Mouse (Mus musculus) embryo, embryonic 11.5 days (tissue): ENCODE data around the gene Ptprcap.

Experiments used
- DNase-seq: peaks from one replicate; pipeline ENCODE4 v3.0.0-alpha.2; 2012; ENCODE audit warnings: low read depth, low spot score

The Ptprcap gene

DNA sequence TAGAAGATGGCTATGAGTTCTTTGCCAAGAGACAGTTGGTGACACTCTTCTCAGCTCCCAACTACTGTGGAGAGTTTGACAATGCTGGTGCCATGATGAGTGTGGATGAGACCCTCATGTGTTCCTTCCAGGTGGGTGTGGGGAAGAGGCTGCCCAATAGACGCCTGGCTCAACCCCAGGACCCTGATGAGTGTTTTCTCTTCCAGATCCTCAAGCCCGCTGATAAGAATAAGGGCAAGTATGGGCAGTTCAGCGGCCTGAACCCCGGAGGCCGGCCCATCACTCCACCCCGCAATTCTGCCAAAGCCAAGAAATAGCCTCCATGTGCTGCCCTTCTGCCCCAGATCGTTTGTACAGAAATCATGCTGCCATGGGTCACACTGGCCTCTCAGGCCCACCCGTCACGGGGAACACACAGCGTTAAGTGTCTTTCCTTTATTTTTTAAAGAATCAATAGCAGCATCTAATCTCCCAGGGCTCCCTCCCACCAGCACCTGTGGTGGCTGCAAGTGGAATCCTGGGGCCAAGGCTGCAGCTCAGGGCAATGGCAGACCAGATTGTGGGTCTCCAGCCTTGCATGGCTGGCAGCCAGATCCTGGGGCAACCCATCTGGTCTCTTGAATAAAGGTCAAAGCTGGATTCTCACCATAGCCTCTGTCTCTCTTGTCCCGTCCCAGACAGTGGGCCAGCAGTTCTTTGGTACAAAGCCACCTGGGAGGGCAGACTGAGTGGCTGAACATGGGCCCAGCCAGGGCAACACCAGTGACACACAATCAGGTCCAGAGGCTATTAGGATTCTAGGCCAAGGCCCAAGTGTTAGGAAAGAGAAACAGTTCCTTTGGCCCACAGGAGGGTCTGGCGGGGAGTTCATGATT is 41.6 kb downstream of the Ptprcap start:
- no peak for DNase-seq

DNA sequence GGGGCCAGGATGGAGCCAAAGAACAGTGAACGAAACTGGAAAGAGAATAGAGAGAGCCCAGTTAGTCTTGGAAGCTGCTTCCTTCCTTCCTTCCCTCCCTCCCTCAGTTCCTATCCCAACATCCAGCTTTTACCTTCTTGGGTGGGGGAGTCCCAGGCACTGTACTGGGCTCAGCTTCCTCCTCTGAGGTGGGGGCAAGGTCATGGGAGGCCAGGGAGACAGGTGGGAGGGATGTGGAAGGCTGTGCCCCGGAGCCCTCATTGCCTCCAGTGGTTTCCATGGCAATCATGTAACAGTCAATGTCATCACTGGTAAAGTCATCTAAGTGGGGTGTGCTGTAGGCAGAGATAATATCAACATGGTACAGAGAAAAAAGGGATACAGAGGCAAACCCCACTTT is 42.6 kb downstream of the Ptprcap start:
- no peak for DNase-seq

DNA sequence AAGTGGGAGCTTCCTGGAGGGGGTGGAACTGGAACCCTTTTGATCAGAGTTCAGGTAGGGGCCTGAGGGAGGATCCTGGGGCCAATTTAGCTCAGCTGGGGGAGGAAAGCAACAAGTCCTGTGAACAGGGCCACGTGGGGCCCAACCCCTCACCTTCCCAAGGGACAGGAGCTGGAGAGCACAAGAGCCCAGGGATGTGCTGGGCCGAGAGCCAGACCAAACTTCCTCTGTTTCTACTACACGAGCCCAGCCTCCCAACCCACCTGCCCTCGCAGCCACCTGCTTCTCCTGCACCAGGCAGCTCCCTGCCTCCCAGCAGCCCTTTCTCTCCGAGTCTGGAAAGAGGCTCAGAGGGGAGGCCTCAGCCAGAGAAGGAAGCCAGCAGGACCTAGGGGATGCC is 43.1 kb downstream of the Ptprcap start:
- DNase-seq, result no peak

DNA sequence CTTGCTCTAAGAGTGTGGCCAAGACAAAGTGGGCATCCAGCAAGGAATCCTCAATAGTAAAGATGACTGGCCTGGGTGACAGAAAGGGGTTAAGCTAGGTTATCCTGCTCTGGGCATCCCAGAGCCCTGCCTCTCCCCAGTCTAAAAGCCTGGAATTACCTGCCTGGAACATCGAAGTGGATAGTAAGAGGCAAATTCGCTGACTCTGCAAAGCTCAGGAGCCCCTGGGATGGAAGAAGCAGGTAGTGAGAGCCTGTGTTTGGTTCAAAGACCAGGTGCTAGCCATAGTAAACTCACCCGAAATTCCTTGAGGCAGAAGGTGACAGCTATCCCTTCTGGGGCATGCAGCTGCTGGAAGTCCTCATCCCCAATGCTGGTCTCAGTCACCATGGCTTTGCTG is 43.8 kb downstream of the Ptprcap start:
- no peak for DNase-seq

DNA sequence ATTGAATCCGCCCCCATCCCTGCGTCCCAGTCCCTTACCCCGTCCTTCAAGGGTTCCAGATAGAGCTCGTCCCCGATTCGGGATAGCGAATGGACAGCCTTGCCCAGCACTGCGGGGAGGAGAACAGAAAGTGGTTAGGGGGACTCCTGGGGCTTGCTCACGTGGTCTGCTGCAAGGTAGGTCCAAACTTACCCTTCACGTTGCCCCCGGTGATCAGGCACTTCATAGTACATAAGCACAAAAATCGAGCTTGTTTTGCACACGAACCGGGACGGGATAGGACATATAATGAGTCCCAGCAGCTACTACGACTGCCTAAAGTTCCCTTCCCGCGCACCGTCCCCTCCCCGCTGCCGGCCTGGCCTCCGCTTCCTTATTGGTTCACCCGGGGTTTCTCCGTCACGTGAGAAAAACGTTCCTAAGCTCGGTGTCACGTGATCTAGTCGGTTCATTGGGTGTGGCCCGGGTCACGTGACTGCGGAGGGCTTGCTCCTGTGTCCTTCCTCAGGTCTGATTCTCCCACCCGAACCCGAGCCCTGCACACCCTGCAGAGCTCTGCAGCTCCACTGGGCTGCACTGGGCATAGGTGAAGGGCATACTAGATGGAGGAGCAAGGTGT is 48.0 kb downstream of the Ptprcap start, which contains the start of gene Rad9a:
Gene Rad9a (minus strand): TSS at position 372 of the 619 bp plus-strand sequence.
- DNase-seq, result peak; percentile 98

DNA sequence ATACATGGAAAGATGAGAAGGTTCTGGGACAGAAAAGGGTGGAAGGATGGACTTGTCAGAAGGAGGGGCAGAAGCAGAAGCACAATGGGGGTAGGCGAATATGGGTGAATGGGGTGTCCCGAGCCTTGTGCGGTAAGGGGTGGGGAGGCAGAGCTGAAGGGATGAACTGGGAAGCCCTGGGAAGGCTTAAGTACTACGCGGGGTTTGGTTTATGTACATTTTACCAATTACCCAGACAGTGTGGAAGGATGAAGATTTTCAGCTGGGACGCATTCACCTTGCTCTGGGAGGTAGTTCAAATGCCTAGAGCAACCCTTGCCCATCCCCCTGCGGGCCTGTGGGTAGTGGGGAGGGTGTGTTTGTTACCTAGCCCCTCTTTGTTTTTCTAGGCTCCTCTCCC is 48.7 kb downstream of the Ptprcap start:
- DNase-seq, result no peak

DNA sequence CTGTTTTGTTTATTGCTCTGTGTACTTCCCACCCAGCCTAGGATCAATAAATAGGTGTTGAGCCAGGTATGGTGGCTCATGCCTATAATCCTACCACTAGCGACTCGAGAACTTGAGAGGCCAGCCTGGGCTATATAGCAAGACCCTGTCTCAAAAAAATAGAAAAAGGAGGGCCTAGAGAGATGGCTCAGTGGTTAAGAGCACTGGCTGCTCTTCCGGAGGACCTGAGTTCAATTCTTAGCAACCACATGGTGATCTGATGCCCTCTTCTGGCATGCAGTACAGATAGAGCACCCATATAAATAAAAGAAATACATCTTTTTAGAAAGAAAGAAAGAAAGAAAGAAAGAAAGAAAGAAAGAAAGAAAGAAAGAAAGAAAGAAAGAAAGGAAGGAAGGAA is 49.7 kb downstream of the Ptprcap start:
- DNase-seq, result no peak

DNA sequence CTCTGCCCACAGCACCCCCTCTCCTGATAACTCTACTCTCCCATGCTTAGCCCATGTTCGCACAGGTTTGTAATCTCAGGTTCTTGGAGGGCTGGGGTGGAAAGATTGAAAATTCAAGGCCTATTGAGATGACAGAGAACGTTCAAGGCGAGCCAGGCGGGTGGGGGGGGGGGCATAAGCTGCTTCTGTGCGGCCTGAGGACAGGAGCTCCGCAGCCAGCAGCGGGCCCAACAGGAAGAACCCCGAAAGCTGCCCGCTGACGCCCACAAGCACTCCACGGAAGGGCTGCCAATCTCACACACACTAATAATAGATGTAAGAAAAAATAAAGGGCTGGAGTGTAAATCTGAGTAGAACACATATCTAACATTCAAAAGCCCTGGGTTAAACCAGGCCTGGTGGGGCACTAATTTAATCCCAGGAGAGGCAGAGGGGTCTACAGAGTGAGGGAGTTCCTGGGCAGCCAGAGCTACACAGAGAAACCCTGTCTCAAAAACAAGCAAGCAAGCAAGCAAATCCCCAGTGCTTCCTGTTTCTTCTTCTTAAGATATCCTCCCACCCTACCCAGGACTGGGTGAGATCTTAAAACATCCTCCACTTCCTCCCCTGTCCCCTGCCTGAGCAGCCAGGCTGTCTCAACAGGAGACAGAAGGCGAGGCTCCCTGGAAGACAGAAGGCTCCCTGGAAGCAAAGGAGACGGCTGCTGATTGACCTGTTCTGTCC is 50.4 kb downstream of the Ptprcap start:
- DNase-seq, result no peak

DNA sequence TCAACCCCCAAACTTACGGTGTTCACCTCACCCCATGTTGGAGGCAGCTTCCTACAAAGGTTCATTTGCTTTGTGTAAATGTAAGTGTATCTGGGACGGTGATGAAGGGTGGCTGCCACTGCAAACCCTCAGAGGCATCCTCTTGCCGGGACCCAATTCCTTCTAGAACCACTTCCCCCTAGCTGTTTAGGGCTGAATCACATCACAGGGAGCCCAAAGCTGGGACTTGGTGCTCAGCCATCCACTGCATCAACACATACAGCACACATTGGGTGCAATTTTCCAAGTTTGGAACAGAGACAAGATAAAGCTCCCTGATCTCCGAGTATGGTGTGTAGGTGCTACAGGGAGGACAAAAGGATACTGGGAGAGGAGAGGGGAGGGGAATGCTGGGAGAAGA is 51.5 kb downstream of the Ptprcap start:
- DNase-seq, result no peak
